Mouse (Mus musculus) erythroblast, embryonic 14.5 days (primary cell): ENCODE measurements around the gene BC049730.

ENCODE experiments used
- GATA1 ChIP-seq: IDR thresholded peaks from 2 replicates; pipeline ENCODE4 v1.6.1; 2012; ENCODE audit warnings: low read length, inconsistent platforms, mixed read lengths
- TAL1 ChIP-seq: IDR thresholded peaks from 3 replicates; pipeline ENCODE4 v1.6.1; 2012; ENCODE audit warnings: low read length, inconsistent platforms, mixed read lengths

- no peak for TF ChIP-seq GATA1
- TF ChIP-seq TAL1 = no peak
Observed at GRCm38 (mm10) chr7:24664959-24665358, 44.1 kb upstream of the BC049730 start.
